Mouse (Mus musculus) urinary bladder, postnatal 36 days (tissue): ENCODE results near the gene Mgat5b.

Source experiments
- DNase-seq, 2 experiments: peaks; one replicate each; pipeline ENCODE4 v3.0.0; 2022; ENCODE audit warnings: low spot score in 2 of 2, mixed read lengths in 1 of 2

The Mgat5b gene

DNA sequence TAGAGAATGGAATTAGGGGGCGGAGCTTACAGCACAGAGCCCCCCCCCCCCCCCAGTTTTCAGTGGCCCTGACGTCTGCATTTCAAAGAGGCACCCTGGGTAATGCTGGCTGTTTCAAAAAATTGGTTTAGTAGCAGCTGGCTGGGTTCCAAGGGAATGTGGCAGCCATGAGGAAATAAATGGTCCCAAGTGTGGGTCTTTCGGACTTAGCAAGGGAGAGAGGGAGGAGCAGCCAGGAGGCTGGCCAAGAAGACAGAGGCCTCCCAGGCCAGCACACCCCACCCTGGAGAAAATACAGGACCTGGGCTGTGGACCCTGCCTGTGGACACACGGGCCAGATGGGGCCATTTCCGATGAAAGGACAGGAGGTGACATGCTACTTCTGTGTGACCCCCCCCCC is 61.6 kb downstream of the Mgat5b start:
- peak in 1 of 2 experiments; percentile 14 for DNase-seq

DNA sequence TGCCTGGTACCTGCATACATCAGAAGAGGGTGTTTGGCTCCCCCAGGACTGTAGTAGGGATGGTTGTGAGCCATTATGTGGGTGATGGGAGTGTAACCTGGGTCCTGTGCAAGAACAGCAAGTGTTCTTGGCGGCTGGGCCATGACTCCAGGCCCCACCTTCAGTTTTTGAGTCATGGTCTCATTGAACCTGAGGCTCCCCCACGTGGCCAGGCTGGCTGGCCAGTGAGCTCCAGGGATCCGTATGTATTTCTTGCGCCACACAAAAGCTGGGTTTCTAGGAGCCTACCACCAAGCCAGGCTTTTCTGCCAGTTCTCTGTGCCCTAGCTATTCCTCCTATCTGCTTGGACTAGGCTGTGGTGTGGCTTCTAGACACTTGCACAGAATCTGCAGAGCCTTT is 63.9 kb downstream of the Mgat5b start:
- DNase-seq, result no peak

DNA sequence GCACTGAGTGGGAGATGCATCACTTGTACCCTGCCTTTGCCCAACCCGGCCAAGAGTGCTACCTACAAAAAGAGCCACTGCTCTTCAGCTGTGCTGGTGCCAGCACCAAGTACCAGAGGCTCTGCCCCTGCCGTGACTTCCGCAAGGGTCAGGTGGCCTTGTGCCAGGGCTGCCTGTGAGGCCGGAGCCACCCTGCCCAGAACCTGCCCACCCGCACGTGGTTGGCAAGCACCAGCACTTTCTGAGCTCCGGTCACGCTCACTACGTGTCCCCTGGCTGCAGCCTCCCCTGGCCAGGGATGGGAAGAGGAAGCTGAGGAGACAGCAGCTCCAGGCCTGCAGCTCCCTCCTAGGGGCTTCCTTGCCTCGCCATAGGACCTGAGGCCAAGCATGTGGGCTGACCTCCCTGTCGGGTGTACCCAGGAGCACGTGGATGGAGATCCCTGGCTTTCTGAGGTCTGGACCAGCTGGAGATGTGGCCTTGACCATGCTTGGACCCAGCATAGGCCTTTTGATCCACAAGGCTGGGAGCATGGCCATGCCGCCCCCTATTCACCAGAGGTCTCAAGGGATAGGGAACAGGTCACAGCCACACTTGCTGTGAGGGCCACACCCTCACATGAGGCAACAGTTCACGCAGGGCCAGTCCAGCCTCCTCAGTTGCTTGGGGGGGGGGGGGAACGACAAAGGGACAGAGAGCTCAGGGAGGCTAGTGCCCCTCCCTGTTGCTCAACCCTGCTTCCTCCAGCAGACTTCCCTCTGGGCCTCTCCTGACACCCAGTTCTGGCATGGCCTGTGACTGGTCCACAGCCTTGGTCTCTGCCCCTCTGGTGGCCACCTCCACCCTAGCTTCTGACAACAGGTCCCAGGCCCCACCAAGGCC is 67.1 kb downstream of the Mgat5b start:
- DNase-seq, result peak in 1 of 2 experiments; percentile 13

DNA sequence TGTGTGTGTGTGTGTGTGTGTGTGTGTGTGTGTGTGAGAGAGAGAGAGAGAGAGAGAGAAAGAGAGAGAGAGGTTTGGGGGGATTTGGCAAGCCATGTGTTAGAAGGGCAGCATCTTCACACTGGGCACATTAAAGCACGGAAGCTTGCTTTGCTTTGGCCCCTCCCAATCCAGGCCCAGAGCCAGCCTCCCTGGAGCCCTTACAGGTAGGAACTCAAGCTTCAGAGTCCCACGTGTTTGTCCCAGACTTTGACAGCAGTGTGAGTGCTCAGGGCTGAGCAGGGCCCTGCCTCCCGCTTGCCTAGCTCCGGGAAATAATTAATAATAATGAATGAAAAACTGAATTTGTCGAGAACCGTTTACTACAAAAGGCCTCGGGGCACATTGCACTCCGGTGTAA is 69.5 kb downstream of the Mgat5b start:
- DNase-seq, result no peak

DNA sequence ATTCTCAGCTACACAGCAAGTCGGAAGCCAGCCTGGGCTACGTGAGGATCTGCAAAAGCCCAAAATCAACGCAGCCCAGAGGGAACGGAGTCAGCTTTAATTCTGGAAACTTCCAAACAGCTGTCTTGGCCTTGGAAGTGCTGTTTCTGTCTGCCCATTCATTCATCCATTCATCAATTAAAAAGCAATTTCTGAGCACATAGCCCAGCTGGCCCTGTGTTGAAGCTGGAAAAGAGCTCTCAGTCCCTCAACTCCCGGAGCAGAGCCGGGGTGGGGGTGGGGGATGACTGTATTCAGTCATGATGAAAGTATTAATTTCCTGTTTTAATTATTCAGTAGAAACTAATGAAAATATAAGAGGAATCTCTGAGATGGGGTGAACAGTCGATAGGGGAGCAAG is 71.6 kb downstream of the Mgat5b start:
- DNase-seq, result no peak

DNA sequence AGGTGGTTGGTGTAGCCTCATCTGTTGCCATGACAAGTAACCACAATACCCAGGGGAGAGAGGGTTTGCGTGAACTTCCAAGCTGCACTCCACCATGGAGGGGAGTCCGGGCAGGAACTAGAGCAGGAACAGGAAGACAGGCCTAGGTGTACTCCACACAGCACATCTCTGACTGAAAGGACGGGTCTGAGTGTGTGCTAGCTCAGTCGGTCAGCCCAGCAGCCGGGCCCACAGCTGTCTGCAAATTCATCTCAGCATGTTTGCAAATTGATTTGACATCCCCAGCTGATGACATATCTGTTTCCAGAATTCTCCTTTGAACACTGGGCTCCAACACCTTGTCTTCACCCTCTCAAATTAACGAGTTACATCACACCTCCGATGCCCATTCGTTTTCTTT is 72.7 kb downstream of the Mgat5b start:
- DNase-seq, result no peak

DNA sequence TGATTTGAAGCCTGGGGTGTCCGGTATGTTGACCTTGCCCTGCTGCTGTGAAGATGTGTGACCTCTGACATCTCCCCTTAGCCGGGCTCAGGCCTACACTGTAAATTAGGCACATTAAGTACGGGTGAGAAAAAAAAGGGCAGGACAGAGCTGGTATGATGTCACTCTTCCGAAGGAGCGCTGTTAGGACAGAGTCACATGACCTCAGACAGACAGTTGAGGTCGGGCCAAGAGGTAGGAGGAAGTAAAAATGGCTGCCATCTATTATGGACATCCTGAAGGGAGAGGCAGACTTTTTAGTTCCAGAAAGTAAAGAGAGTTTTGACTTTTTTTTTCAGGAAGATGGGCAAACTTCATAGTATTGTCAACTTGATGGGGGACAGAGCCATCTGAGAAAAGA is 73.3 kb downstream of the Mgat5b start:
- DNase-seq, result no peak

DNA sequence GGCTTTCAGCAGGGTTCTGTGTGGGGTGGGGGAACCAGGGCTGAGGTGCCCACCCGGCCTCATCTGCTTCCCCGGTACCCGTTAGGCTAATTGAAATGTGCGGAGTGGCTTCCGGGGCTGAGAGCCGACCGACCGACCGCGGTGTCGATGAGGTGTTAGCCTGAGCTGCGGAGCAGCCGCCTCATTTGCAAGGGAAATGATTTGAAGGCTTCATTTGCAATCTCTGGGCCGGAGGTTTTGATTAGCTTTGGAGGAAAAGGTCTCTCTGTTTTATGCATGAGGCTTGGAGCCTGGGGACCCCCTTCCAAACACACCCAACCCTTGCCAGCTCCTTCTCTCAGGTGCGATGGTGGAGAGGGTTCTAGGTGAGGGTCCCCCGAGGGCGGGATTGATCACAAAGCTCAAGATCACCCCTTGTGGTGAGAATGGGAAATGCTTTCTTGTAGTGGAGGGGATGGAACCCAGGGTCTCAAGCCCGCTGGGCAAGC is 75.5 kb downstream of the Mgat5b start:
- DNase-seq, result peak in 1 of 2 experiments; percentile 13

DNA sequence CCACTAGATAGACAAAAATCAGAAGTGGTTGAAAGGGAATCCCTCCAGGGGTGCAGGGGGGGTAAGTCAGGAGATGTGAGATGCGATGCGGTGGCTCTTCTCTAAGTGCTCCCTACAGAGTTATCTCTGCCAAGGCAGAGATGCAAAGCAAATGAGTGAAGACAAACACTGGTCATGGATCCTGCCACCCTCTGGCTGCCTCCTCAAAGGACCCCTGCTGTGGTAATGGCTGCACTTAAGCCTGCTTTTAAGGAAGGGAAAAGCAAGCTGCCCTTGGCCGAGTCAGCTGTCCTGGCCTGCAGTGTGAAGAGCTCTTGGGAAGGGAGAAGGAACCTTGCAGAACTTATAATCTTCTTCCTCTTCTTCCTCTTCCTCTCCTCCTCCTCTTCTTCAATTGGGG is 78.3 kb downstream of the Mgat5b start:
- no peak for DNase-seq

DNA sequence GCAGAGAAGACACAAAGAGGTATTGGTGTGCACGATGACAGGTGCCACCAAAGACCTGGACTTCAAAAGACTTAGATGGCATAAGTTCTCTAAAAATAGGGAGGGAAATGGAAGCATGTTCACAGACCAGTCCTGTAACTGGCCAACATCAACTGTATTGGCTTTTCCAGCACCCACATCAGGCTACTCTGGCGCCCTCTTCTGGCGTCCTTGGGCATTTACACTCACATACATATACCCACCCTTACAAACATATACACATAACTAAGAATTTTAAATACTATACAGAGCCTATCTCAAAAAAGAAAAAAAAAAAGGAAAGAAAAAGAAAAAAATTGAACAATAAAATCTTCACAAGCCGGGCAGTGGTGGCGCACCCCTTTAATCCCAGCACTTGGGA is 80.3 kb downstream of the Mgat5b start:
- DNase-seq, result no peak

DNA sequence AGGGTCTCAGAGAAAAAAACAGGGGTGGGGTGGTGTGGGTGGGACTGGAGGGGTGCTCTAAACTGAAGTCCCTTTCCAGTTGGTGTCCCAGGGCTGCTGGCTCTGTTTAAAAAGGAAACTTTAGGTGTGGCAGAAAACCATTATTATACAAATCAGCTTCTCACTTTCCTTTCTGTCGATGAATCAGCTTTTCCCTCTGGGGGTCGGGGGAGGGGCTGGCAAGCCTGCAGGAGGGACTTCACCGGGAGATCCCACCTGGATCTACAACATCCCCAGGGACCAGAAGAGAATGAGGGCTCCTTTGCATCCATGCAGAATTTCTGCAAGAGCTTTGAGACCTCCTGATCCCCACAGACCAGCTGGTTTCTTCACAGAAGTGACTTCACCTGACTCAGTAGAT is 81.6 kb downstream of the Mgat5b start:
- DNase-seq, result no peak

DNA sequence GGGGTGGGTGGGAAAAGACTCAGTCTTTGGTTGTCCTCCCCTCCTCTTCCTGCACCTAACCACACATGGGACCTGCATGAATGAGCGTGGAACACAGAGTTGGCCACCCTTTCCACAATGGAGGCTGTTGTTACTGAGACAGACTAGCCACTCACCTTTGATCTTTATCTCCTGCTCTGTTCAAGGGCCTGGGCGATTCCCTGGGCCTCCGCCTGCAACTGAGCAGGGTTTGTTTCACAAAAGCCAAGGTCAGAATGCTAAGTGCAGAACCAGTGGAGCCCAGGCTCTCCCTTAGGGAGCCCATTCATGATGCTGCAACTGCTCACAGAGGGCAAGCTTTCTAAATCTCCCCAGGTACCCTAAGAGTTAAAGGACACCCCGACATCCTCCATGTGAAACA is 83.1 kb downstream of the Mgat5b start:
- DNase-seq, result no peak

DNA sequence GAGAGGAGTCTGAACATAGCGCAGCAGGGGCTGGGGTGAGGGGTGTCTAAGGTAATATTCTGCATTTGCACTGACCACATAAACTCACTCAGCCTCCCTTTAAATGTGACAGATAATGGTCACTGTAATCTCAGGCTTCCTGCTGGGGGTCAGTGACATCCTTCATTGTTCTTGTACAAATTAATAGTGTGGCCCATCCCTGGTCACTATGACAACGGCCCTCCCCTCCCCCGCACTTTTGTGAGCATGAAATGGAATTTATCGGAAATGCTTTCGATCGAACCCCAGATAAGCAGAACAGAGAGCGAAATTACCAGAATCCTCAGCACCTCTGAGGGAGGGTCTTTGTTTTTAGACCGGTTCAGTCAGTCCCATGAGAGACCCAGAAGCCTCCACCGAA is 84.8 kb downstream of the Mgat5b start:
- no peak for DNase-seq

DNA sequence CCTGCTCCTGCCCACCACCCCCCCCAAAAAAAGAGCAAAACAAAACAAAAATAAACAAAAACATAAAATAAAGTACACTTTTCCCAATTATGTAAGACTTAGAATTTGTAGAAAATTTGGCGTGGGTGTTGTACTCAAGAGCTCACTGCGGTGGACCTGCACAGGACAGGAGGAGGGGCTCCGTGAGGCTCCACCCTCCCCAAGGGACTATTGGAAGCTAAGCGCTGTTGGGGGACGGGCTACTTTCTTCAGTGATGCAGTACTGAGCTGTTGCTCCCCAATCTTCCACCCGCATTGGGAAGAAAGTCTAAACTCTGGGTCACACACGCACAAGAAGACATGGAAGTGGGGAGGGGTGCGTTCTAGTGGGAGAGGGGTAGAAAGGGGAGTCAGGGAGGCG is 85.6 kb downstream of the Mgat5b start:
- no peak for DNase-seq

DNA sequence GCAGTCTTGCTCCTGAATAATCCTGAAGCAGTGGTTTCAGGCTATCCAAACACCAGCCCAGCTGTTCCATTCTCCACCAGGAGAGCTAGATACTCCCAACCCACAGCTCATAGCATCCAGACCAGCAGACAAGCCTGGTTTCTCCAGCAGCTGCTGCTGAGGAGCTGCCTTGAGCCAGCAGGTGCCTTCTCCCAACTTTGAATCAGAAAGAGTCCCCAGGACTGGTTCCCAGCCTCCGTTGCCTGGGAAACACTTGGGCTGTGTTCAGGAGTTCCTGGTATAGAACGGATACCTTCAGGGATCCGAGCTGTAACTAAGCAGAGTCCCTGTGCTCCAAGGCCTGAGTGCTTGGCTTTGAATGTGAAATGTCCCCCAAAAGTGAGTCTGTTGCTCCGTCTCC is 98.8 kb downstream of the Mgat5b start:
- no peak for DNase-seq

DNA sequence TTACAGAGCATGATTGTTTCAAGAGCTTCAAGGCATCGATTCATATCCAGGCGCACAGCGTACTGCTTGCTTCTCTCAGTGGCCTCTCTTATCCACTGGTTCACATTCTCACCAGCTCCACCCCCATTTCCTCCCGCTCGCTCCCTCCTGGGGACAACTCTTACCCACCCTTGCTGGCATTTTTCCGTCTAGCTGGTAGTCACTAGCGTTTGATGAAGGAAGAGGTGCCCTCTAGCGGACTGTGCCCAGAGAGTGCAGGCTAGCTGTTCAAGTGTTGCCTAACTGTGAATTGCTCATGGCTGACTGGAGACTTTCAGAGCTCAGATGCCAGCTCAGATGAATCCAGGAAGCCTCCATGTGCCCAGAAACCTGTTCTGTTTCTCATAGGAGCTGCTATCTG is 99.7 kb downstream of the Mgat5b start:
- DNase-seq, result peak; percentile 41 to 65

DNA sequence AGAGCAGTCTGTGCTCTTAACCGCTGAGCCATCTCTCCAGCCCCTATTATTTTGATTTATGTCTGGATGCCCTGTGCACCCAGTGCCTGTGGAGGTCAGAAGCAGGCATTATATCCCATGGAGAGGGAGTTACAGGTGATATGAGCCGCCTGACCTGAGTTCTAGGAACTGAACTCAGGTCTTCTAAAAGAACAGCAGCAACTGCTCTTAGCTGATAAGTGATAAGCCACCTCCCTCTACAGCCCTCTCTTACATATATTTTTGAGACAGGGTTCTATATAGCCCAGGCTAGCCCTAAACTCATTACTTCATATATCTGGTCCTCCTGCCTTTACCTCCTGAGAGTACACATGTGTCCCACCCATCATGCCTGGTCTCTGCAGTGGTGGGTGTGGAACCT is 102.4 kb downstream of the Mgat5b start:
- no peak for DNase-seq

DNA sequence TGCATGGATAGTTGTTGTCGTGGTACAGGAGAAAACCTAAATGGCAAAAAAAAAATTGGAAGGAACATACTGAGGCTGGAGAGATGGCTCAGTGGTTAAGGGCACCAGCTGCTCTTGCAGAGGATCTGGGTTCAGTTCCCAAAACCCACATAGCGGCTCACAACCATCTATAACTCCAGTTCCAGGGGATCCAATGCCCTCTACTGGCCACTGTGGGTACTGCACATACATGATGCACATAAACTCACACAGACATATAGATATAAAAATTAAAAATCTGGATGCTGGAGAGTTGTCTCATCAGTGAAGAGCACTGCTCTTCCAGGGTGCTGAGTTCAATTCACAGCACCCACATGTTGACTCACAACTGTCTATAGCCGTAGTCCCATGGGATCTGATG is 104.9 kb downstream of the Mgat5b start:
- no peak for DNase-seq

DNA sequence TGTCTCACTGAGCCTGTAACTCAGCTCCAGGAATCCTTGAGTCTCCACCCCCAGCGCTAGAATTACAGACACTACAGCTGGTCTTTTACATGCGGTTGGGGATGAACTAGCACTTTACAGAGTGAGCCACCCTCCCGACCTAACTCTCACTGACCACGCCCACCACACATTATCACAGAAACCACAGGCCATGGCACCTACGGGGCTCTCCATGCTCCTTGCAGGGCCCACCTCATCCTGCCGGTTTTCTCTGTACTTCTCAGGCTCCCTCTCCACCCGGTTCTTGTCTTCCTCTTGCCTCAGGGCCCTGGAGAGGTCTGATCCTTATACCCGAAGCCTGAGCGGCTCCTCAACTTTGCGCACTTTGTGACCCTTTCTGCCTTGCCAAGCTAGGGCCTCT is 109.0 kb downstream of the Mgat5b start:
- DNase-seq, result no peak

DNA sequence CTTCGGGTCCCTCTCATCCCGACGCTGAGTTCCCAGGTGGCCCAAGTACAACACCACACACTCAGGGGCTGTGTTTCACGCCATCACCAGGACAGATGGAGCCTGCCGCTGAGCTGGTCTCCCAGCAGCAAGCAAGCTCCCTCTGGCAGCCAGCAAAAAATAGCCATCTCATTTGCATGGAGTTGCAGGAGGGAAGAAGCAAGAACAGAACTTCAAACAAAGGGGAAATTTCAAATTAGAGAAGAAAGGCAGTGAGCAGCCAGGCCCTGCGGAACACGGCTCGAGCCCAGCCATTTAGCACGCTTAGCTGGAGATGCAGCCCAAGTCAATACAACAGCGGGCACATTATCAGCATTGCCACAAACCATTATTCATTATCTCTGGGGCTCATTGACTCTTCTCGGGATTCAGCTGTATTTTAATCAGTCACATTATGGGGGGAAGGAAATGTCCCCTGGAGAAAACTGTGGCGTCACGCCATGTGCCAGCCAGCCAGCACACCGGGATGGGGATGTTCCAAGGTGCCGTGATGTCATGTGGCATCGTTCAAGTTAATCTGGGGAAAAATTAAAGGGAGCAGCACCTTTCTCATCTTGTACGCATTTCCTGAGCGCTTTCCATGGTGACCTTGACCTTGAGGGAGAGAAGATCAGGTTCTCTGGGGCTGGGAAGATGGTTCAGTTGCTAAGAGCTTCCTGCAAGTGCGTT is 110.4 kb downstream of the Mgat5b start:
- no peak for DNase-seq

DNA sequence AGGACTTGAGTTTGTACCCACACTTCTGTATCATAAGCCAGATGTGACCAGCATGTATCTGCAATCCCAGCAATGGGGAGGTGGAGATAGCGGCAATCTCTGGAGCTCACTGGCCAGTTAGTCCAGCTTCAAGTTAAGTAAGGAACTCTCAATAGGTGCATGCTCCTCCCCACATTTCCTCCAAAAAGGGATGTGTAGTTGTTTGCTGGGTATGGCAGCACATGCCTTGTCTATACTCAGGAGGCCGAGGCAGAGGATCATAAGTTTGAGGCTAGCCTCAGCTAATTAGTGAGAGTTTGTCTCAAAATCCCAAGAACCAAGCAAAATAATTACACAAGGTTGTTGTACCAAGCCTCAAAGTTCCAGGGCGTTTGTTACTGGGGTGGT is 110.9 kb downstream of the Mgat5b start:
- DNase-seq, result no peak

DNA sequence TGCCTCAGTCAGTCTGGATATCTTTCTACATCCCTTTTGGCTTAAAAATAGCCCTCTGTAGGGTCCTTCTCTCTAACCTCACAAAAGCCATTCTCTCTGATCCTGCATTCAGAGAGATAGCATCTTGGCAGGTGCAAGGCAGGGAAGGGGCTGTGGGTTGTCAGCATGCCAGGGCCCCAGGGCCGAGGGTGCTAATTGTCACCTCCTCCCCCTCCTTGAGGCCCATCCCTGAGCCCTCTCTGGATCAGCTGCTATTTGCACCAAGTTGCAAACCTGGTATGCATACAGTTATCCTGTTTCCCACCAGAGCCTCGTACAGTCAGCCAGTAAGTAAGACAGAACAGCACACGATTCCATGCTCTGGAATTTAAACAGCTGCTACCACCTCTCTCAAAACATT is 111.4 kb downstream of the Mgat5b start:
- DNase-seq, result no peak

DNA sequence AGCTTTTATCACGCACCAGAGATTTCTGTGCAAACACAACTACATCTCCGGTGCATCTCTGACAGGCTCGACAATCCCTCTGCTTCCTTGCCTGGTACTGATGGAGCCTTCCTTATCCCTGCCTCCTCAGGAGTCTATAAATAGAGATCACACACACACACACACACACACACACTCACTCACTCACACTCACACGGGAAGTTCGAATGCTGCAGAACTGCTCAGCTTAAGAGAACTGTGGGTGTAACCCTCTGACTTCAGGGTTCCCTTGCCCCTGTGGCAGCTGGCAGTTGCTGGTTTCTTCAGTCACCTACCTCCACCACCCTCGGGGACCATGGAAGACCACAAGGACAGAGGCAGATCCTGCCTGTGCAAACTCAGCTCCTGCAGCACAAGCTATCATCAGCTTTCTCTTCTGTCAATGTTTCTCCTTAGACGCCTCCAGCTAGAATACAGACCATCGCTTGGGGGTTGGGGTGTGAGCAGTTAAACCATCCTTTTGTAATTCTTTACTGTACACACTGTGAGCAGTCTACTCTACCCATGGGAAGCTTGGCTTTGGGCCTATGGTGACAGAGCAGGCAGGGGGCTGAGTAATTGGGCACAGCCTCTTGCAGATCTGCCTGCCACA is 111.9 kb downstream of the Mgat5b start:
- DNase-seq, result no peak
